In genomic region chr11:20691000-20691399, GRCm38 (mm10) we compare ENCODE assay signal across 8 mouse cellular contexts. TPM values are rescaled to one million over a fixed set of nuclear protein-coding genes. Genes with fewer than 3 reads are reported as not detected.
DNase-seq lines count a peak whose midpoint lies in the region; ATAC-seq lines count a peak whose summit lies in the region.

No protein-coding gene starts in this region.

- ATAC-seq in embryonic facial prominence, embryonic 12.5 days (ENCODE audit: insufficient number of reproducible peaks, insufficient read depth, low FRiP score, low TSS enrichment): 0 out of 2 replicates have a peak, but pooled peaks have one; percentile 35
- peak; percentile 74 for ATAC-seq in kidney, embryonic 16.5 days (ENCODE audit: low FRiP score, low TSS enrichment)

- no peak overlapping the region for H3K27ac ChIP-seq in embryonic facial prominence, embryonic 12.5 days
- H3K27ac ChIP-seq in heart, embryonic 10.5 days: no peak overlapping the region
- no peak overlapping the region for H3K27ac ChIP-seq in kidney, embryonic 16.5 days (ENCODE audit: low read length)

- H3K4me1 ChIP-seq in embryonic facial prominence, embryonic 12.5 days: no peaks in the 10 kb centered on the region
- H3K4me1 ChIP-seq in heart, embryonic 10.5 days: no peaks in the 10 kb centered on the region
- no peaks in the 10 kb centered on the region for H3K4me1 ChIP-seq in kidney, embryonic 16.5 days (ENCODE audit: insufficient read depth, low read length)

- WGBS in embryonic facial prominence, embryonic 12.5 days: 8% methylated on average over 4 of the region's 4 CpGs
- WGBS in heart, embryonic 10.5 days: 11% methylated on average over 4 of the region's 4 CpGs
- 6% methylated on average over 4 of the region's 4 CpGs for WGBS in kidney, embryonic 16.5 days

- no peaks in the 10 kb centered on the region for H3K27me3 ChIP-seq in embryonic facial prominence, embryonic 12.5 days
- H3K27me3 ChIP-seq in heart, embryonic 10.5 days (ENCODE audit: insufficient read depth, poor library complexity, severe bottlenecking): no peaks in the 10 kb centered on the region
- no peaks in the 10 kb centered on the region for H3K27me3 ChIP-seq in kidney, embryonic 16.5 days (ENCODE audit: insufficient read depth, low read length)
- no peaks in the 10 kb centered on the region for H3K27me3 ChIP-seq in splenic B cell, adult 2 months (ENCODE audit: control insufficient read depth, insufficient read depth, low read length, poor library complexity, severe bottlenecking)

- H3K36me3 ChIP-seq in embryonic facial prominence, embryonic 12.5 days: peaks cover 2% of the 10 kb centered on the region; the same call in 1 of the 2 replicates
- 0 out of 2 replicates have a peak, but pooled peaks cover 3% of the 10 kb centered on the region for H3K36me3 ChIP-seq in heart, embryonic 10.5 days
- H3K36me3 ChIP-seq in kidney, embryonic 16.5 days (ENCODE audit: insufficient read depth, low read length): 0 out of 2 replicates have a peak, but pooled peaks cover 2% of the 10 kb centered on the region
- H3K36me3 ChIP-seq in splenic B cell, adult 2 months (ENCODE audit: control insufficient read depth, insufficient read depth, low read length, poor library complexity, severe bottlenecking): peaks cover 6% of the 10 kb centered on the region; the same call in 1 of the 2 replicates

- no peaks in the 10 kb centered on the region for H3K9me3 ChIP-seq in embryonic facial prominence, embryonic 12.5 days
- no peaks in the 10 kb centered on the region for H3K9me3 ChIP-seq in heart, embryonic 10.5 days
- no peaks in the 10 kb centered on the region for H3K9me3 ChIP-seq in kidney, embryonic 16.5 days (ENCODE audit: low read length)

- peak; percentile 62 to 68 for DNase-seq in B cell, adult 2 months
- DNase-seq in adrenal gland, postnatal 25 days: peak; percentile 38
- peak; percentile 86 for DNase-seq in heart, embryonic 10.5 days (ENCODE audit: low spot score)
- DNase-seq in liver: peak; percentile 69
- DNase-seq in natural killer cell, adult 2 months (ENCODE audit: low spot score in 2 of 2): peak; percentile 22 to 53
- peak; percentile 83 for DNase-seq in splenic B cell, adult 2 months (ENCODE audit: low read depth, low spot score)

- H3K9ac ChIP-seq in embryonic facial prominence, embryonic 12.5 days: no peak overlapping the region
- H3K9ac ChIP-seq in kidney, embryonic 16.5 days (replicated peaks; ENCODE audit: low read length): no peak overlapping the region

- H3K4me2 ChIP-seq in embryonic facial prominence, embryonic 12.5 days (replicated peaks): no peak overlapping the region
- no peak overlapping the region for H3K4me2 ChIP-seq in kidney, embryonic 16.5 days (replicated peaks; ENCODE audit: low read depth, low read length)

- no peak overlapping the region for H3K4me3 ChIP-seq in embryonic facial prominence, embryonic 12.5 days
- H3K4me3 ChIP-seq in heart, embryonic 10.5 days: no peak overlapping the region
- no peak overlapping the region for H3K4me3 ChIP-seq in kidney, embryonic 16.5 days (ENCODE audit: low read length)

RNA-seq across cellular contexts. Expression of gene Aftph, which starts 50.4 kb away (rescaled TPM):
- 72.2 and 74.5 TPM in 2 replicates for total RNA-seq in adrenal gland, postnatal 25 days (2021)
- 20.3 and 22.9 TPM in 2 replicates for polyA plus RNA-seq in embryonic facial prominence, embryonic 12.5 days (2016; fragmentation: Nextera tagmentation; extraction: Ambion mirVana)
- 13.9 and 14.2 TPM in 2 replicates for polyA plus RNA-seq in heart, embryonic 10.5 days (2016; fragmentation: Nextera tagmentation; extraction: Ambion mirVana)
- 26.1 and 29.2 TPM in 2 replicates for polyA plus RNA-seq in kidney, embryonic 16.5 days (2015; fragmentation: Nextera tagmentation; extraction: Ambion mirVana)
